Mouse (Mus musculus) brain, embryonic 14.5 days (tissue): Measurements from ENCODE around the gene Tcf7l2.

Experiments used
- CTCF ChIP-seq: fragments of 200-500 bp; IDR thresholded peaks from 2 replicates; pipeline ENCODE4 v1.5.1; 2012; ENCODE audit warnings: inconsistent platforms, mild to moderate bottlenecking, moderate library complexity, borderline replicate concordance; ENCODE audit not compliant: insufficient read depth, insufficient read length; ENCODE audit errors: extremely low read depth
- POLR2A ChIP-seq: fragments of 200-500 bp; IDR thresholded peaks from 2 replicates; pipeline ENCODE4 v1.6.1; 2012; ENCODE audit warnings: mild to moderate bottlenecking, inconsistent platforms, borderline replicate concordance; ENCODE audit not compliant: poor library complexity, insufficient read depth, insufficient read length, severe bottlenecking; ENCODE audit errors: extremely low read depth

DNA sequence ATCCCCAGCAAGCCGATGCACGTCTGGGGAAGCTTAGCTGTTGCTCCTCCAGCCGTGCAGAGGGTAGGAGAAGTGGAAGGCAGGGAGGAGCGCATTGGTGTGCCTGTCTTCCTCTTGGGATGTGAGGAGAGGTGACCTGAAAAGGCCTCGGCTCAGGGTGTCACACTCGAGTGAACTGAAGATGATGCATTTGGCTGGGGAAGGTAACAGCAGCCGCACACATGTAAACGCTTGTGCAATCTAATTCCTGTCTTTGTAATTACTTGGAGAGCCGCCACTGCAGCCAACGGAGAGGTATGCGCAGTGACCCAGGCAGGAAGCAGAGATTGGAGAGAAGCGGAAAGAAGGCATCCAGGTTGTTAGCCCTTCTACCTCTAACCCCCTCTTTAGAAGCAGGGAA lies 129.2 kb downstream of the Tcf7l2 start:
- TF ChIP-seq CTCF (no peak), POLR2A (no peak)
